Mouse (Mus musculus) embryonic facial prominence, embryonic 10.5 days (tissue): ENCODE results near the gene Sh3tc1. TPM values are rescaled to one million over a fixed set of nuclear protein-coding genes. Genes with fewer than 3 reads are reported as not detected.

Source experiments
- DNase-seq: peaks from one replicate; pipeline ENCODE4 v3.0.0-alpha.2; 2017; ENCODE audit warnings: low spot score
- H3K27ac ChIP-seq: fragments of 300-500 bp; sonication (generic); replicated peaks from 2 replicates; pipeline ENCODE4 v1.5.1; 2016; ENCODE audit warnings: mild to moderate bottlenecking
- H3K27me3 ChIP-seq: fragments of 300-500 bp; sonication (generic); replicated peaks from 2 replicates; pipeline ENCODE4 v1.6.1; 2016; ENCODE audit warnings: low read depth, mild to moderate bottlenecking; ENCODE audit not compliant: poor library complexity, severe bottlenecking
- H3K36me3 ChIP-seq: fragments of 300-500 bp; sonication (generic); replicated peaks from 2 replicates; pipeline ENCODE4 v1.6.1; 2016; ENCODE audit warnings: mild to moderate bottlenecking, moderate library complexity
- H3K4me1 ChIP-seq: fragments of 300-500 bp; sonication (generic); 2 replicates; pipeline ENCODE4 v1.6.1; 2016
- H3K4me3 ChIP-seq: fragments of 300-500 bp; sonication (generic); 2 replicates; pipeline ENCODE4 v1.5.1; 2016; ENCODE audit warnings: mild to moderate bottlenecking, moderate library complexity
- H3K9me3 ChIP-seq: fragments of 300-500 bp; sonication (generic); 2 replicates; pipeline ENCODE4 v1.6.1; 2016; ENCODE audit warnings: mild to moderate bottlenecking
- WGBS: fragments of 180-500 bp; shearing (Covaris S2); methylation state at CpG from one replicate; pipeline ENCODE4 v1.1.7; 2016; 5-methylcytosine and 5-hydroxymethylcytosine counted together
- polyA plus RNA-seq: library from polyadenylated mRNA; unstranded; fragments of >200 nt; fragmentation: Nextera tagmentation; extraction: Ambion mirVana; gene quantifications from 2 replicates; pipeline ENCODE4 v1.2.1, GENCODE M21; 2016

Sh3tc1 gene
- polyA plus RNA-seq, 1 experiment from 2014 or later, result 3.7 TPM

GRCm38 (mm10) chr5:35765909-35766308 is 26.1 kb upstream of the Sh3tc1 start:
- Histone ChIP-seq H3K4me3 (no peak overlapping the region), H3K27me3 (peaks cover 31% of the 10 kb centered on the region), H3K4me1 (peaks cover 2% of the 10 kb centered on the region; the same call in 1 of the 2 replicates), H3K36me3 (no peaks in the 10 kb centered on the region), H3K27ac (no peak overlapping the region), H3K9me3 (no peaks in the 10 kb centered on the region)
- whole genome bisulfite sequencing, result 83% methylated on average over 6 of the region's 6 CpGs
- no peak for DNase-seq

- H3K4me1 ChIP-seq, result peaks cover 12% of the 10 kb centered on the region
- peaks cover 62% of the 10 kb centered on the region for H3K27me3 ChIP-seq
- no peaks in the 10 kb centered on the region for H3K9me3 ChIP-seq
- no peaks in the 10 kb centered on the region for H3K36me3 ChIP-seq
- no peak for DNase-seq
- no peak overlapping the region for H3K4me3 ChIP-seq
- 81% methylated on average over 10 of the region's 10 CpGs for WGBS
- H3K27ac ChIP-seq, result no peak overlapping the region
Observed at GRCm38 (mm10) chr5:35762850-35763249, 23.1 kb upstream of the Sh3tc1 start.

GRCm38 (mm10) chr5:35762388-35762787 is 22.6 kb upstream of the Sh3tc1 start:
- H3K4me1 ChIP-seq, result peaks cover 17% of the 10 kb centered on the region
- 84% methylated on average over 5 of the region's 5 CpGs for WGBS
- peaks cover 67% of the 10 kb centered on the region for H3K27me3 ChIP-seq
- no peak for DNase-seq
- no peaks in the 10 kb centered on the region for H3K9me3 ChIP-seq
- no peak overlapping the region for H3K4me3 ChIP-seq
- H3K27ac ChIP-seq, result no peak overlapping the region
- H3K36me3 ChIP-seq, result no peaks in the 10 kb centered on the region

- no peaks in the 10 kb centered on the region for H3K9me3 ChIP-seq
- no peak overlapping the region for H3K27ac ChIP-seq
- no peaks in the 10 kb centered on the region for H3K36me3 ChIP-seq
- DNase-seq, result no peak
- no peak overlapping the region for H3K4me3 ChIP-seq
- H3K4me1 ChIP-seq, result peaks cover 24% of the 10 kb centered on the region
- H3K27me3 ChIP-seq, result peaks cover 77% of the 10 kb centered on the region
- WGBS, result 79% methylated on average over 5 of the region's 5 CpGs
Observed at GRCm38 (mm10) chr5:35761323-35761722, 21.5 kb upstream of the Sh3tc1 start.

GRCm38 (mm10) chr5:35758081-35759053 is 18.6 kb upstream of the Sh3tc1 start:
- Histone ChIP-seq H3K9me3 (no peaks in the 10 kb centered on the region), H3K4me3 (peak overlapping the region; percentile 71), H3K36me3 (no peaks in the 10 kb centered on the region), H3K27ac (no peak overlapping the region), H3K4me1 (peaks cover 24% of the 10 kb centered on the region), H3K27me3 (peaks cover 80% of the 10 kb centered on the region)
- peak; percentile 39 for DNase-seq
- 2% methylated on average over 40 of the region's 40 CpGs for WGBS

- no peaks in the 10 kb centered on the region for H3K9me3 ChIP-seq
- no peaks in the 10 kb centered on the region for H3K36me3 ChIP-seq
- peaks cover 73% of the 10 kb centered on the region for H3K27me3 ChIP-seq
- peak; percentile 96 for DNase-seq
- H3K4me3 ChIP-seq, result peak within 1 kb of the TSS; percentile 71
- no peak within 1 kb of the TSS for H3K27ac ChIP-seq
- WGBS, result under 1% methylated on average over 35 of the region's 35 CpGs
- H3K4me1 ChIP-seq, result peaks cover 24% of the 10 kb centered on the region
Observed at GRCm38 (mm10) chr5:35757639-35758001, 17.8 kb upstream of the Sh3tc1 start, which contains the start of gene Ablim2. Gene Ablim2 (plus strand): TSS chr5:35757880.

GRCm38 (mm10) chr5:35756997-35757638 is 17.3 kb upstream of the Sh3tc1 start:
- 10% methylated on average over 26 of the region's 26 CpGs for WGBS
- no peak for DNase-seq
- H3K27me3 ChIP-seq, result peaks cover 69% of the 10 kb centered on the region
- peaks cover 24% of the 10 kb centered on the region for H3K4me1 ChIP-seq
- no peaks in the 10 kb centered on the region for H3K9me3 ChIP-seq
- H3K27ac ChIP-seq, result no peak overlapping the region
- H3K36me3 ChIP-seq, result no peaks in the 10 kb centered on the region
- peak overlapping the region; percentile 71 for H3K4me3 ChIP-seq

GRCm38 (mm10) chr5:35756020-35756419 is 16.2 kb upstream of the Sh3tc1 start:
- 82% methylated on average over 4 of the region's 4 CpGs for WGBS
- Histone ChIP-seq H3K27me3 (peaks cover 60% of the 10 kb centered on the region), H3K9me3 (no peaks in the 10 kb centered on the region), H3K4me3 (no peak overlapping the region), H3K36me3 (no peaks in the 10 kb centered on the region), H3K27ac (no peak overlapping the region), H3K4me1 (peaks cover 24% of the 10 kb centered on the region)
- no peak for DNase-seq

- Histone ChIP-seq H3K4me3 (no peak overlapping the region), H3K27ac (no peak overlapping the region), H3K36me3 (no peaks in the 10 kb centered on the region), H3K4me1 (peaks cover 24% of the 10 kb centered on the region), H3K27me3 (peaks cover 52% of the 10 kb centered on the region), H3K9me3 (no peaks in the 10 kb centered on the region)
- peak; percentile 51 for DNase-seq
- 34% methylated on average over 5 of the region's 5 CpGs for WGBS
Observed at GRCm38 (mm10) chr5:35755131-35755733, 15.4 kb upstream of the Sh3tc1 start.

- no peaks in the 10 kb centered on the region for H3K4me1 ChIP-seq
- no peaks in the 10 kb centered on the region for H3K36me3 ChIP-seq
- DNase-seq, result no peak
- H3K27me3 ChIP-seq, result peaks cover 10% of the 10 kb centered on the region
- H3K27ac ChIP-seq, result no peak overlapping the region
- H3K9me3 ChIP-seq, result no peaks in the 10 kb centered on the region
- H3K4me3 ChIP-seq, result no peak overlapping the region
- 83% methylated on average over 7 of the region's 7 CpGs for WGBS
Observed at GRCm38 (mm10) chr5:35751016-35751415, 11.2 kb upstream of the Sh3tc1 start.

GRCm38 (mm10) chr5:35750026-35750425 is 10.2 kb upstream of the Sh3tc1 start:
- Histone ChIP-seq H3K9me3 (no peaks in the 10 kb centered on the region), H3K27ac (no peak overlapping the region), H3K4me1 (no peaks in the 10 kb centered on the region), H3K36me3 (no peaks in the 10 kb centered on the region), H3K27me3 (peaks cover 6% of the 10 kb centered on the region; the same call in 1 of the 2 replicates), H3K4me3 (no peak overlapping the region)
- no peak for DNase-seq
- WGBS, result 88% methylated on average over 1 of the region's 1 CpGs

GRCm38 (mm10) chr5:35749416-35749815 is 9.6 kb upstream of the Sh3tc1 start:
- no peaks in the 10 kb centered on the region for H3K9me3 ChIP-seq
- peaks cover 2% of the 10 kb centered on the region; the same call in 1 of the 2 replicates for H3K27me3 ChIP-seq
- no peak overlapping the region for H3K27ac ChIP-seq
- H3K4me3 ChIP-seq, result no peak overlapping the region
- no peak for DNase-seq
- no peaks in the 10 kb centered on the region for H3K36me3 ChIP-seq
- H3K4me1 ChIP-seq, result no peaks in the 10 kb centered on the region
- 65% methylated on average over 3 of the region's 3 CpGs for WGBS
